Mouse (Mus musculus) spleen, adult 2 months (tissue): ENCODE measurements around the gene Rps6ka4. TPM values are rescaled to one million over a fixed set of nuclear protein-coding genes. Genes with fewer than 3 reads are reported as not detected.

Experiments used
- DNase-seq, 2 experiments: peaks; one replicate each; pipeline versions ENCODE4 v3.0.0 to v3.0.0-alpha.2; 2012 to 2021; ENCODE audit warnings: low spot score in 2 of 2, low read depth in 1 of 2
- H3K27ac ChIP-seq: fragments of 200-500 bp; 2 replicates; pipeline ENCODE4 v1.5.1; 2012; ENCODE audit warnings: low read length, inconsistent platforms; ENCODE audit not compliant: insufficient read depth
- H3K27me3 ChIP-seq: fragments of 200-500 bp; 2 replicates; pipeline ENCODE4 v1.6.1; 2012; ENCODE audit warnings: mild to moderate bottlenecking, moderate library complexity, low read length, inconsistent platforms; ENCODE audit not compliant: control insufficient read depth, insufficient read depth
- H3K36me3 ChIP-seq: fragments of 200-500 bp; 2 replicates; pipeline ENCODE4 v1.6.1; 2012; ENCODE audit warnings: mild to moderate bottlenecking, low read length, inconsistent platforms; ENCODE audit not compliant: control insufficient read depth, insufficient read depth
- H3K4me1 ChIP-seq: fragments of 200-500 bp; 2 replicates; pipeline ENCODE4 v1.6.1; 2011; ENCODE audit warnings: inconsistent platforms; ENCODE audit not compliant: control insufficient read depth, insufficient read depth, insufficient read length
- H3K4me3 ChIP-seq: fragments of 200-500 bp; 2 replicates; pipeline ENCODE4 v1.5.1; 2011; ENCODE audit warnings: mild to moderate bottlenecking, inconsistent platforms; ENCODE audit not compliant: insufficient read depth, insufficient read length; ENCODE audit errors: extremely low read depth
- CTCF ChIP-seq: fragments of 200-500 bp; IDR thresholded peaks from 2 replicates; pipeline ENCODE4 v1.5.1; 2011; ENCODE audit warnings: mild to moderate bottlenecking, inconsistent platforms; ENCODE audit not compliant: insufficient read depth, insufficient read length, insufficient replicate concordance; ENCODE audit errors: extremely low read depth
- POLR2A ChIP-seq: fragments of 200-500 bp; IDR thresholded peaks from 2 replicates; pipeline ENCODE4 v1.6.1; 2011; ENCODE audit warnings: low read depth, low read length, inconsistent platforms
- WGBS: fragments of 180-500 bp; shearing (Covaris S2); methylation state at CpG from one replicate; pipeline ENCODE4 v1.1.7; 2018; 5-methylcytosine and 5-hydroxymethylcytosine counted together
- polyA plus RNA-seq: library from polyadenylated mRNA; depleted of rRNA; stranded (reverse); fragments of >200 nt; gene quantifications from 2 replicates; pipeline ENCODE4 v1.2.3, GENCODE M21; 2012

Gene Rps6ka4
- polyA plus RNA-seq, 1 experiment, result 26.7 TPM

- H3K4me1 ChIP-seq, result peaks cover 17% of the 10 kb centered on the region
- H3K27ac ChIP-seq, result no peak overlapping the region
- no peaks in the 10 kb centered on the region for H3K27me3 ChIP-seq
- no peak for TF ChIP-seq POLR2A
- no peak for TF ChIP-seq CTCF
- H3K4me3 ChIP-seq, result no peak overlapping the region
- no peak for DNase-seq
- WGBS, result 83% methylated on average over 21 of the region's 21 CpGs
- H3K36me3 ChIP-seq, result peaks cover 25% of the 10 kb centered on the region
Observed at GRCm38 (mm10) chr19:6852393-6853305, 12.2 kb upstream of the Rps6ka4 start.

- Histone ChIP-seq H3K27ac (no peak overlapping the region), H3K27me3 (no peaks in the 10 kb centered on the region), H3K4me3 (no peak overlapping the region), H3K4me1 (peaks cover 11% of the 10 kb centered on the region), H3K36me3 (peaks cover 36% of the 10 kb centered on the region)
- no peak for DNase-seq
- TF ChIP-seq POLR2A (no peak), CTCF (no peak)
- 94% methylated on average over 3 of the region's 3 CpGs for WGBS
Observed at GRCm38 (mm10) chr19:6851497-6851896, 11.1 kb upstream of the Rps6ka4 start.

- no peak for DNase-seq
- 92% methylated on average over 23 of the region's 23 CpGs for WGBS
Observed at GRCm38 (mm10) chr19:6849506-6850068, 9.2 kb upstream of the Rps6ka4 start.

GRCm38 (mm10) chr19:6847841-6848517, 7.5 kb upstream of the Rps6ka4 start:
- Histone ChIP-seq H3K4me3 (no peak overlapping the region), H3K36me3 (peaks cover 32% of the 10 kb centered on the region), H3K27me3 (no peaks in the 10 kb centered on the region), H3K4me1 (no peaks in the 10 kb centered on the region), H3K27ac (no peak overlapping the region)
- TF ChIP-seq CTCF (no peak), POLR2A (no peak)
- DNase-seq, result no peak
- 89% methylated on average over 31 of the region's 31 CpGs for WGBS

More at GRCm38 (mm10) chr19:6849506-6850068, 9.2 kb upstream of the Rps6ka4 start:
- no peak overlapping the region for H3K4me3 ChIP-seq
- no peaks in the 10 kb centered on the region for H3K27me3 ChIP-seq
- H3K36me3 ChIP-seq, result peaks cover 40% of the 10 kb centered on the region
- H3K27ac ChIP-seq, result no peak overlapping the region
- TF ChIP-seq POLR2A (no peak), CTCF (no peak)
- H3K4me1 ChIP-seq, result no peaks in the 10 kb centered on the region

- TF ChIP-seq POLR2A, result no peak
- TF ChIP-seq CTCF, result no peak
- 92% methylated on average over 4 of the region's 4 CpGs for WGBS
- DNase-seq, result no peak
- peaks cover 32% of the 10 kb centered on the region for H3K36me3 ChIP-seq
- no peak overlapping the region for H3K27ac ChIP-seq
- H3K27me3 ChIP-seq, result no peaks in the 10 kb centered on the region
- H3K4me1 ChIP-seq, result peaks cover 3% of the 10 kb centered on the region; the same call in 1 of the 2 replicates
- no peak overlapping the region for H3K4me3 ChIP-seq
Observed at GRCm38 (mm10) chr19:6846050-6846449, 5.6 kb upstream of the Rps6ka4 start.

GRCm38 (mm10) chr19:6842353-6842752, 1.9 kb upstream of the Rps6ka4 start:
- Histone ChIP-seq H3K27me3 (no peaks in the 10 kb centered on the region), H3K4me3 (no peak overlapping the region), H3K36me3 (peaks cover 14% of the 10 kb centered on the region), H3K27ac (no peak overlapping the region), H3K4me1 (peaks cover 16% of the 10 kb centered on the region)
- no peak for DNase-seq
- 81% methylated on average over 1 of the region's 1 CpGs for WGBS
- TF ChIP-seq POLR2A (no peak), CTCF (no peak)
